Mouse (Mus musculus) brown adipose tissue, adult 24 weeks (tissue): Measurements from ENCODE around the gene Lipe. TPM values are rescaled to one million over a fixed set of nuclear protein-coding genes. Genes with fewer than 3 reads are reported as not detected.

Source experiments
- H3K27ac ChIP-seq: fragments of 200-500 bp; replicated peaks from 2 replicates; pipeline ENCODE4 v1.5.1; 2012; ENCODE audit warnings: low read depth, mild to moderate bottlenecking, low read length
- H3K4me1 ChIP-seq: fragments of 200-500 bp; 2 replicates; pipeline ENCODE4 v1.6.1; 2012; ENCODE audit warnings: low read length, mixed read lengths; ENCODE audit not compliant: control insufficient read depth, insufficient read depth, insufficient read length
- H3K4me3 ChIP-seq: fragments of 200-500 bp; 2 replicates; pipeline ENCODE4 v1.5.1; 2012; ENCODE audit warnings: low read depth, mild to moderate bottlenecking, low read length, moderate library complexity; ENCODE audit not compliant: insufficient read depth
- polyA plus RNA-seq: library from polyadenylated mRNA; stranded (reverse); fragments of >200 nt; gene quantifications from 2 replicates; pipeline ENCODE4 v1.2.4, GENCODE M21; 2012; ENCODE audit not compliant: missing spikeins, insufficient read depth, insufficient read length

Lipe gene
- polyA plus RNA-seq, 1 experiment: 1,189 TPM

GRCm38 (mm10) chr7:25369058-25369749 is 29.3 kb downstream of the Lipe start, which contains the start of gene Cnfn:
Gene Cnfn, minus strand, starts transcription at chr7:25369724.
- Histone ChIP-seq H3K27ac (no peak within 1 kb of the TSS), H3K4me1 (no peaks in the 10 kb centered on the region), H3K4me3 (no peak within 1 kb of the TSS)

GRCm38 (mm10) chr7:25368333-25368732 is 30.2 kb downstream of the Lipe start:
- Histone ChIP-seq H3K27ac (no peak overlapping the region), H3K4me1 (no peaks in the 10 kb centered on the region), H3K4me3 (no peak overlapping the region)

- no peak overlapping the region for H3K27ac ChIP-seq
- H3K4me3 ChIP-seq: peak overlapping the region; percentile 10; the same call in 1 of the 2 replicates
- H3K4me1 ChIP-seq: no peaks in the 10 kb centered on the region
These were observed 30.7 kb downstream of the Lipe start for GRCm38 (mm10) chr7:25367632-25368293.

GRCm38 (mm10) chr7:25365937-25366625 is 32.4 kb downstream of the Lipe start:
- H3K4me1 ChIP-seq: no peaks in the 10 kb centered on the region
- no peak overlapping the region for H3K27ac ChIP-seq
- no peak overlapping the region for H3K4me3 ChIP-seq

- no peak overlapping the region for H3K27ac ChIP-seq
- H3K4me3 ChIP-seq: no peak overlapping the region
- peaks cover 3% of the 10 kb centered on the region; the same call in 1 of the 2 replicates for H3K4me1 ChIP-seq
These were observed 34.9 kb downstream of the Lipe start for GRCm38 (mm10) chr7:25363632-25364031.

GRCm38 (mm10) chr7:25363151-25363550 is 35.4 kb downstream of the Lipe start:
- Histone ChIP-seq H3K4me1 (peaks cover 6% of the 10 kb centered on the region; the same call in 1 of the 2 replicates), H3K4me3 (no peak overlapping the region), H3K27ac (no peak overlapping the region)

- Histone ChIP-seq H3K27ac (no peak overlapping the region), H3K4me3 (no peak overlapping the region), H3K4me1 (peaks cover 11% of the 10 kb centered on the region)
These were observed 39.7 kb downstream of the Lipe start for GRCm38 (mm10) chr7:25358721-25359206.

GRCm38 (mm10) chr7:25348861-25349260 is 49.6 kb downstream of the Lipe start:
- Histone ChIP-seq H3K4me1 (no peaks in the 10 kb centered on the region), H3K27ac (no peak overlapping the region), H3K4me3 (no peak overlapping the region)

- Histone ChIP-seq H3K27ac (no peak overlapping the region), H3K4me1 (no peaks in the 10 kb centered on the region), H3K4me3 (no peak overlapping the region)
These were observed 57.3 kb downstream of the Lipe start for GRCm38 (mm10) chr7:25341000-25341784.

GRCm38 (mm10) chr7:25339329-25339728 is 59.2 kb downstream of the Lipe start:
- Histone ChIP-seq H3K4me1 (no peaks in the 10 kb centered on the region), H3K27ac (no peak overlapping the region), H3K4me3 (no peak overlapping the region)

- Histone ChIP-seq H3K27ac (no peak overlapping the region), H3K4me1 (no peaks in the 10 kb centered on the region)
These were observed 64.0 kb downstream of the Lipe start for GRCm38 (mm10) chr7:25334472-25334871.

GRCm38 (mm10) chr7:25333596-25334307 is 64.8 kb downstream of the Lipe start:
- no peaks in the 10 kb centered on the region for H3K4me1 ChIP-seq
- no peak overlapping the region for H3K4me3 ChIP-seq
- no peak overlapping the region for H3K27ac ChIP-seq

More at GRCm38 (mm10) chr7:25334472-25334871, 64.0 kb downstream of the Lipe start:
- H3K4me3 ChIP-seq: no peak overlapping the region
